In genomic region chr9:23192567-23193331, GRCm38 (mm10) we compare ENCODE assay signal across 27 mouse cellular contexts. TPM values are rescaled to one million over a fixed set of nuclear protein-coding genes. Genes with fewer than 3 reads are reported as not detected.
DNase-seq lines count a peak whose midpoint lies in the region; ATAC-seq and TF ChIP-seq lines count a peak whose summit lies in the region.
"Had no signal": no experiment of that assay in that cellular context is flagged by ENCODE, and none has a peak within 500 bp of the region (broad histone marks: within the 10 kb centered on the region; RNA-seq: fewer than 3 reads in every experiment).

No protein-coding gene starts in this region.

- no peak overlapping the region for H3K27ac ChIP-seq in forebrain, postnatal 0 days (ENCODE audit: low read depth, low read length)
- no peak overlapping the region for H3K27ac ChIP-seq in forebrain, embryonic 10.5 days
- H3K27ac ChIP-seq in kidney, embryonic 14.5 days (ENCODE audit: low read depth, low read length) = no peak overlapping the region
- 0 out of 2 replicates have a peak overlapping the region, but pooled peaks have one; percentile 23 for H3K27ac ChIP-seq in lung, embryonic 15.5 days
- H3K27ac ChIP-seq: embryonic facial prominence, embryonic 13.5 days; heart, embryonic 15.5 days; hindbrain, embryonic 14.5 days; limb, embryonic 12.5 days; liver, embryonic 13.5 days; macrophage; stomach, embryonic 15.5 days had no signal

- ATAC-seq in forebrain, postnatal 0 days = no peak
- no peak for ATAC-seq in kidney, embryonic 14.5 days (ENCODE audit: low FRiP score, low TSS enrichment)
- peak; percentile 46; the same call in 1 of the 2 replicates for ATAC-seq in lung, embryonic 15.5 days (ENCODE audit: borderline replicate concordance, extremely low read depth, low FRiP score, low TSS enrichment)
- ATAC-seq: activated CD4-positive, CD25-positive, alpha-beta regulatory T cell, adult 4 months; forebrain, embryonic 14.5 days; midbrain, embryonic 16.5 days had no signal

- no peak overlapping the region for H3K9ac ChIP-seq in forebrain, postnatal 0 days
- no peak overlapping the region for H3K9ac ChIP-seq in kidney, embryonic 14.5 days (ENCODE audit: low read depth, low read length)
- no peak overlapping the region for H3K9ac ChIP-seq in lung, embryonic 15.5 days
- H3K9ac ChIP-seq: embryonic facial prominence, embryonic 13.5 days; heart, embryonic 15.5 days; hindbrain, embryonic 14.5 days; limb, embryonic 12.5 days; liver, embryonic 13.5 days; stomach, embryonic 15.5 days had no signal

- WGBS in forebrain, postnatal 0 days = 86% methylated on average over 3 of the region's 3 CpGs
- 92% methylated on average over 3 of the region's 3 CpGs for WGBS in forebrain, embryonic 10.5 days
- 81% methylated on average over 3 of the region's 3 CpGs for WGBS in kidney, embryonic 14.5 days
- 58% methylated on average over 3 of the region's 3 CpGs for WGBS in lung, embryonic 15.5 days

- H3K9me3 ChIP-seq in forebrain, postnatal 0 days (ENCODE audit: low read length) = no peaks in the 10 kb centered on the region
- H3K9me3 ChIP-seq in forebrain, embryonic 10.5 days = no peaks in the 10 kb centered on the region
- H3K9me3 ChIP-seq in kidney, embryonic 14.5 days (ENCODE audit: control insufficient read depth, low read length) = no peaks in the 10 kb centered on the region
- no peaks in the 10 kb centered on the region for H3K9me3 ChIP-seq in lung, embryonic 15.5 days
- H3K9me3 ChIP-seq: embryonic facial prominence, embryonic 13.5 days; heart, embryonic 15.5 days; limb, embryonic 12.5 days; liver, embryonic 13.5 days; stomach, embryonic 15.5 days had no signal

- no peaks in the 10 kb centered on the region for H3K36me3 ChIP-seq in forebrain, postnatal 0 days (ENCODE audit: insufficient read depth)
- H3K36me3 ChIP-seq in forebrain, embryonic 10.5 days (replicated peaks) = no peaks in the 10 kb centered on the region
- no peaks in the 10 kb centered on the region for H3K36me3 ChIP-seq in kidney, embryonic 14.5 days (ENCODE audit: control insufficient read depth, insufficient read depth, low read length)
- no peaks in the 10 kb centered on the region for H3K36me3 ChIP-seq in lung, embryonic 15.5 days
- H3K36me3 ChIP-seq: embryonic facial prominence, embryonic 13.5 days; heart, embryonic 15.5 days; limb, embryonic 12.5 days; liver, embryonic 13.5 days; stomach, embryonic 15.5 days had no signal

- 0 out of 2 replicates have a peak, but pooled peaks have one; percentile 25 for TF ChIP-seq CTCF in forebrain, postnatal 0 days (IDR thresholded peaks at IDR 0.05; ENCODE audit: low read depth)

- H3K4me2 ChIP-seq in forebrain, postnatal 0 days (ENCODE audit: low read depth) = no peak overlapping the region
- H3K4me2 ChIP-seq in kidney, embryonic 14.5 days (replicated peaks; ENCODE audit: low read depth, low read length) = no peak overlapping the region
- no peak overlapping the region for H3K4me2 ChIP-seq in lung, embryonic 15.5 days
- H3K4me2 ChIP-seq: embryonic facial prominence, embryonic 13.5 days; heart, embryonic 15.5 days; hindbrain, embryonic 14.5 days; limb, embryonic 12.5 days; liver, embryonic 13.5 days; stomach, embryonic 15.5 days had no signal

- no peaks in the 10 kb centered on the region for H3K27me3 ChIP-seq in forebrain, postnatal 0 days (ENCODE audit: insufficient read depth, low read length)
- H3K27me3 ChIP-seq in forebrain, embryonic 10.5 days (ENCODE audit: poor library complexity, severe bottlenecking) = no peaks in the 10 kb centered on the region
- no peaks in the 10 kb centered on the region for H3K27me3 ChIP-seq in kidney, embryonic 14.5 days (ENCODE audit: control insufficient read depth, insufficient read depth, low read length)
- no peaks in the 10 kb centered on the region for H3K27me3 ChIP-seq in lung, embryonic 15.5 days
- H3K27me3 ChIP-seq: embryonic facial prominence, embryonic 13.5 days; heart, embryonic 15.5 days; limb, embryonic 12.5 days; liver, embryonic 13.5 days; stomach, embryonic 15.5 days had no signal

- H3K4me3 ChIP-seq in forebrain, postnatal 0 days (ENCODE audit: low read depth, low read length) = no peak overlapping the region
- H3K4me3 ChIP-seq in forebrain, embryonic 10.5 days = no peak overlapping the region
- no peak overlapping the region for H3K4me3 ChIP-seq in kidney, embryonic 14.5 days (ENCODE audit: low read length)
- no peak overlapping the region for H3K4me3 ChIP-seq in lung, embryonic 15.5 days
- H3K4me3 ChIP-seq: embryonic facial prominence, embryonic 13.5 days; erythroblast, embryonic 14.5 days; heart, embryonic 15.5 days; limb, embryonic 12.5 days; liver, embryonic 13.5 days; stomach, embryonic 15.5 days had no signal

- DNase-seq in forebrain, postnatal 0 days = no peak
- no peak for DNase-seq in forebrain, embryonic 10.5 days (ENCODE audit: extremely low spot score, low spot score)
- DNase-seq in kidney, postnatal 10 days = peak; percentile 15
- no peak for DNase-seq in lung, postnatal 14 days
- peak; percentile 7 for DNase-seq in R1 (ENCODE audit: low read depth, low spot score)
- no peak for DNase-seq in frontal cortex, postnatal 14 days (ENCODE audit: low spot score in 2 of 2)
- DNase-seq: adrenal gland, postnatal 14 days; cerebellum, adult 2 months; cerebellum, postnatal 25 days; gastrocnemius, postnatal 25 days; heart, postnatal 36 days; kidney, adult 9 months; liver, embryonic 13.5 days; thymus, adult 18-20 months; thymus, postnatal 36 days had no signal

- no peaks in the 10 kb centered on the region for H3K4me1 ChIP-seq in forebrain, postnatal 0 days (ENCODE audit: insufficient read depth)
- H3K4me1 ChIP-seq in forebrain, embryonic 10.5 days = no peaks in the 10 kb centered on the region
- no peaks in the 10 kb centered on the region for H3K4me1 ChIP-seq in kidney, embryonic 14.5 days (ENCODE audit: control insufficient read depth, insufficient read depth, low read length)
- peaks cover 4% of the 10 kb centered on the region; the same call in 1 of the 2 replicates for H3K4me1 ChIP-seq in lung, embryonic 15.5 days
- H3K4me1 ChIP-seq: embryonic facial prominence, embryonic 13.5 days; limb, embryonic 12.5 days; liver, embryonic 13.5 days; stomach, embryonic 15.5 days had no signal

RNA-seq across cellular contexts. Expression of gene Bmper, which starts 30.1 kb away (rescaled TPM):
- total RNA-seq in forebrain, postnatal 0 days (2014; rRNA removed) = 5.8 and 9.6 TPM in 2 replicates
- polyA plus RNA-seq in forebrain, postnatal 0 days (2015; fragmentation: Nextera tagmentation; extraction: Ambion mirVana) = 3.2 and 5.6 TPM in 2 replicates
- 4.1 and 5.1 TPM in 2 replicates for polyA plus RNA-seq in forebrain, embryonic 10.5 days (2016; fragmentation: Nextera tagmentation; extraction: Ambion mirVana)
- 17.3 and 26.7 TPM in 2 replicates for polyA plus RNA-seq in kidney, embryonic 14.5 days (2014; fragmentation: Nextera tagmentation; extraction: Ambion mirVana)
- polyA plus RNA-seq in lung, embryonic 15.5 days (2015; fragmentation: Nextera tagmentation; extraction: Ambion mirVana) = 26.5 and 28.3 TPM in 2 replicates
- polyA plus RNA-seq: activated CD4-positive, CD25-positive, alpha-beta regulatory T cell, adult 4 months; erythroblast, embryonic 14.5 days; macrophage had no signal

Comparison
In these comparisons a context has a peak if more than half of its experiments do, and no peak if none do; other contexts are left out.
1. DNase-seq: peak in kidney, postnatal 10 days (single experiment) and R1 (single experiment); none in forebrain, postnatal 0 days (single experiment), forebrain, embryonic 10.5 days (single experiment), lung, postnatal 14 days (single experiment) and frontal cortex, postnatal 14 days (0 of 2).